Mouse (Mus musculus) CH12.LX (cell line): ENCODE results near the gene Gm28048. TPM values are rescaled to one million over a fixed set of nuclear protein-coding genes. Genes with fewer than 3 reads are reported as not detected.

Source experiments
- DNase-seq: peaks from one replicate; pipeline ENCODE4 v3.0.0-alpha.2; 2013; ENCODE audit errors: extremely low read depth
- H3K27ac ChIP-seq: 2 replicates; pipeline ENCODE4 v1.5.1; 2012; ENCODE audit warnings: low read depth, mild to moderate bottlenecking, control low read depth, moderate library complexity; ENCODE audit not compliant: insufficient read depth
- H3K27me3 ChIP-seq: replicated peaks from 2 replicates; pipeline ENCODE3; 2012; ENCODE audit warnings: inconsistent platforms
- H3K36me3 ChIP-seq, 2 experiments: replicated peaks in 1 of 2; 2 replicates each; pipeline versions ENCODE3 to v1.6.1; 2012; ENCODE audit warnings: inconsistent platforms in 1 of 2, low read length in 1 of 2, mild to moderate bottlenecking in 1 of 2, mixed read lengths in 1 of 2, moderate library complexity in 1 of 2; ENCODE audit not compliant: control insufficient read depth in 1 of 2, insufficient read depth in 1 of 2
- H3K4me1 ChIP-seq, 2 experiments: 2 replicates each; pipeline ENCODE4 v1.6.1; 2012; ENCODE audit warnings: inconsistent platforms in 1 of 2, moderate library complexity in 1 of 2; ENCODE audit not compliant: insufficient read depth in 2 of 2, control insufficient read depth in 1 of 2
- H3K4me2 ChIP-seq: 2 replicates; pipeline ENCODE4 v1.6.1; 2012; ENCODE audit warnings: low read depth, mild to moderate bottlenecking, control low read depth; ENCODE audit not compliant: poor library complexity, insufficient read depth, severe bottlenecking
- H3K4me3 ChIP-seq, 3 experiments: fragments of 150-350 bp in 1 of 3; sonication (generic) in 1 of 3; replicated peaks in 1 of 3; 2 replicates each; pipeline versions ENCODE3 to v1.5.1; 2011 to 2012; ENCODE audit warnings: low read depth in 2 of 3, low read length in 2 of 3, mild to moderate bottlenecking in 2 of 3, moderate library complexity in 2 of 3, control low read depth in 1 of 3, improper control_type of control experiment in 1 of 3, inconsistent platforms in 1 of 3, mixed read lengths in 1 of 3; ENCODE audit not compliant: poor library complexity in 1 of 3
- H3K79me2 ChIP-seq: replicated peaks from 2 replicates; pipeline ENCODE4 v1.6.1; 2012; ENCODE audit warnings: mild to moderate bottlenecking, moderate library complexity; ENCODE audit not compliant: control insufficient read depth, poor library complexity, insufficient read depth, severe bottlenecking; ENCODE audit errors: extremely low read depth
- H3K9ac ChIP-seq: 2 replicates; pipeline ENCODE4 v1.6.1; 2012; ENCODE audit warnings: low read depth, mild to moderate bottlenecking, control low read depth, moderate library complexity; ENCODE audit not compliant: insufficient read depth
- H3K9me3 ChIP-seq: replicated peaks from 2 replicates; pipeline ENCODE3; 2012; ENCODE audit warnings: low read length, inconsistent platforms, mixed read lengths
- CHD1 ChIP-seq: IDR thresholded peaks from 2 replicates; pipeline ENCODE4 v1.6.1; 2012; ENCODE audit warnings: low read depth, low read length, improper control_type of control experiment, inconsistent platforms
- GABPA ChIP-seq: IDR thresholded peaks from 2 replicates; pipeline ENCODE4 v1.6.1; 2012; ENCODE audit warnings: low read depth, low read length, improper control_type of control experiment, inconsistent platforms; ENCODE audit not compliant: insufficient replicate concordance
- KAT2A ChIP-seq: IDR thresholded peaks from 2 replicates; pipeline ENCODE4 v1.6.1; 2012; ENCODE audit warnings: low read length, improper control_type of control experiment, inconsistent platforms; ENCODE audit not compliant: insufficient replicate concordance
- MAX ChIP-seq: IDR thresholded peaks from 2 replicates; pipeline ENCODE4 v1.6.1; 2011; ENCODE audit warnings: low read length, improper control_type of control experiment
- MAZ ChIP-seq: IDR thresholded peaks from 2 replicates; pipeline ENCODE4 v1.6.1; 2012; ENCODE audit warnings: low read depth, mild to moderate bottlenecking, inconsistent platforms, low read length, improper control_type of control experiment, moderate library complexity
- MYC ChIP-seq: IDR thresholded peaks from 2 replicates; pipeline ENCODE4 v1.6.1; 2011; ENCODE audit warnings: low read depth, mild to moderate bottlenecking, improper control_type of control experiment, low read length
- NRF1 ChIP-seq: IDR thresholded peaks from 2 replicates; pipeline ENCODE4 v1.6.1; 2014; ENCODE audit warnings: low read depth, mild to moderate bottlenecking, inconsistent platforms, low read length, improper control_type of control experiment, moderate library complexity
- POLR2A ChIP-seq: IDR thresholded peaks from 2 replicates; pipeline ENCODE4 v1.6.1; 2011; ENCODE audit warnings: low read depth, mild to moderate bottlenecking, improper control_type of control experiment, low read length
- TBP ChIP-seq: conservative IDR thresholded peaks from 2 replicates; pipeline ENCODE4 v1.6.1; 2011; ENCODE audit warnings: low read depth, low read length, improper control_type of control experiment
- USF2 ChIP-seq: conservative IDR thresholded peaks from 2 replicates; pipeline ENCODE4 v1.6.1; 2011; ENCODE audit warnings: low read depth, low read length, improper control_type of control experiment
- dilution Hi-C: fragments of 300-500 bp; cut with MboI; formaldehyde crosslinking; loops from 2 replicates; pipeline ENCODE4 v1.14.3; 2020; ENCODE audit warnings: low sequenced_read_pairs; ENCODE audit not compliant: extremely low pct_unique_long_range_greater_than_20kb, extremely low pct_ligation_motif_present
- in situ Hi-C: fragments of 300-500 bp; cut with MboI; formaldehyde crosslinking; loops from 3 replicates; pipeline ENCODE4 v1.14.3; 2019; ENCODE audit warnings: low sequenced_read_pairs, low pct_ligation_motif_present, low pct_unique_long_range_greater_than_20kb, mixed read lengths
- polyA plus RNA-seq: library from polyadenylated mRNA; unstranded; fragments of >175 nt; gene quantifications from 2 replicates; pipeline ENCODE4 v1.2.1, GENCODE M21; 2012; ENCODE audit warnings: low read depth; ENCODE audit not compliant: insufficient read length
- total RNA-seq, 2 experiments: library from RNA; depleted of rRNA; stranded (reverse); fragments of 300-350 nt in 1 of 2; fragments of >200 nt in 1 of 2; gene quantifications; 2 replicates each; pipeline ENCODE4 v1.2.3; 2012 to 2014

Gm28048 gene
- total and polyA plus RNA-seq, 3 experiments = 32.6 to 93.3 (median 59.5) TPM

DNA sequence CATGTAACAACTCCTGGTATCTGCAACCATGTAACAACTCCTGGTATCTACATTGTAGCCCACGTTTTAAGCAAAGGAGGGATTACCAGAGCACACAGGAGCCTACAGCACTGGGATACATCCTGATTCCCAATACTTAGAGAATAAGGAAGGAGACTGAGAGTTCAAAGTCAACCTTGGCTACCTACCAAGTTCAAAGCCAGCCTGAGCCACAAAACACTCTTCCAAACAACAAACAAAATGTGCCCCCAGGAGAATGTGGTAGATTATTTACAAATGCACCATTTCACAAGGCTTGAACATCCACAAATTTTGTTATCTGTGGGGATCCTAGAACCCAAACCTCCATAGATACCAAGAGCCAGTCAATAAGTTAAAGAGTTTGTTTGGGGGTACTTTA, 143.5 kb downstream of the Gm28048 start:
- TF ChIP-seq MYC (no peak), TBP (no peak), CHD1 (0 out of 2 replicates have a peak, but pooled peaks have one; percentile 29), MAX (no peak)
- H3K36me3 ChIP-seq = peaks cover 29 to 76% of the 10 kb centered on the region in 2 experiments
- in situ Hi-C loops = no loop called here
- peaks cover 33 to 96% of the 10 kb centered on the region in 2 experiments for H3K4me1 ChIP-seq
- dilution Hi-C loops = no loop called here
- no peaks in the 10 kb centered on the region for H3K9me3 ChIP-seq
- H3K4me2 ChIP-seq = no peak overlapping the region
- H3K27me3 ChIP-seq = no peaks in the 10 kb centered on the region
- H3K79me2 ChIP-seq = peaks cover 90% of the 10 kb centered on the region
- H3K4me3 ChIP-seq = no peak overlapping the region
- H3K27ac ChIP-seq = no peak overlapping the region
- H3K9ac ChIP-seq = peak overlapping the region; percentile 35; the same call in 1 of the 2 replicates
- DNase-seq = no peak

DNA sequence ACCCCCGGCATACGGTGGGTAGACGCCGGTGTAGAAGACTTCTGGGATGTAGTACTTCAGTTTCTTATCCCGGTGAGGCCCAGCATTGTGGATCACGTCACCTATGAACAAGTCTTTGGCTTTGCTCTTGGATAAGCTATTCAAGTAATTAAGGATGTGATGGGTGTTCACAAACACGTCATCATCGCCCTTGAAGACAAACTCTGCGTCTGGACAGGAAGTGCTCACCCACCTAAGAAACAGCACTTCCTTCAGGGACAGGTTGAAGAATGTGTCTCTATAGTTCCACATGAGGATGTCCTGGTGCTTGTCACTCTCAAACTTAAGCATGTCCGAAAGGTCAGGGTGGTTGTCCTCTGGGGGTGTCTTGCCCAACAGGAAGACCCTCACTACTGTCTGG, 145.6 kb downstream of the Gm28048 start:
- H3K36me3 ChIP-seq = peaks cover 45 to 86% of the 10 kb centered on the region in 2 experiments
- H3K4me1 ChIP-seq = peaks cover 19 to 92% of the 10 kb centered on the region in 2 experiments
- no peaks in the 10 kb centered on the region for H3K9me3 ChIP-seq
- TF ChIP-seq GABPA = no peak
- no peak for TF ChIP-seq NRF1
- no peak for TF ChIP-seq KAT2A
- TF ChIP-seq POLR2A = 0 out of 2 replicates have a peak, but pooled peaks have one; percentile 19
- no peak for TF ChIP-seq USF2
- no peak for DNase-seq
- no peak overlapping the region for H3K9ac ChIP-seq
- dilution Hi-C loops (no loop called here), in situ Hi-C loops (no loop called here)
- H3K27me3 ChIP-seq = no peaks in the 10 kb centered on the region
- H3K79me2 ChIP-seq = peaks cover 86% of the 10 kb centered on the region
- no peak overlapping the region for H3K4me2 ChIP-seq
- peak overlapping the region; percentile 18; the same call in 1 of the 2 replicates for H3K27ac ChIP-seq
- H3K4me3 ChIP-seq = no peak overlapping the region

DNA sequence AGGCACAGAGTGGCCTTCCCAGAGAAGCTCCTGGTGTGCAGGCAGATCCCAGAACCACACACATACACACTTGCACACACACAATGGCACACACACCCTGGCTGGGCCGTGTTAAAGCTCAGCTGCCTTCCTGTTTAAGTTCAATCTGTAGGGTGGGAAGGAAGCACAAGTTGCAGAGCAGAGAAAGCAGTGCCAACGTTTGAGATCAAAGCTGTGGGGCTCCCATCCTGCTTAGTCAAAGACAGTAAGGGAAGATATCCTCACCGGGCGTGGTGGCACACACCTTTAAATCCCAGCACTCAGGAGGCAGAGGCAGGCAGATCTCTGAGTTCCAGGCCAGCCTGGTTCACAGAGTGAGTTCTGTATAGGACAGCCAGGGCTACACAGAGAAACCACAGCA, 149.3 kb downstream of the Gm28048 start:
- Histone ChIP-seq H3K79me2 (peaks cover 50% of the 10 kb centered on the region), H3K4me1 (peaks cover 11 to 71% of the 10 kb centered on the region in 2 experiments), H3K9me3 (no peaks in the 10 kb centered on the region), H3K36me3 (peaks cover 59 to 90% of the 10 kb centered on the region in 2 experiments), H3K27ac (no peak overlapping the region), H3K27me3 (no peaks in the 10 kb centered on the region), H3K9ac (no peak overlapping the region), H3K4me2 (no peak overlapping the region), H3K4me3 (no peak overlapping the region)
- TF ChIP-seq MAZ (no peak), POLR2A (0 out of 2 replicates have a peak, but pooled peaks have one; percentile 15)
- DNase-seq = no peak
- in situ Hi-C loops (no loop called here), dilution Hi-C loops (no loop called here)
